Mouse (Mus musculus) kidney, adult 10 weeks (tissue): ENCODE measurements around the gene Hdgfl3. TPM values are rescaled to one million over a fixed set of nuclear protein-coding genes. Genes with fewer than 3 reads are reported as not detected.

Experiments
- polyA plus RNA-seq: library from polyadenylated mRNA; stranded (reverse); fragments of 350-450 nt; fragmentation: Illumina TruSeq; extraction: RNeasy Lipid Tissue Mini Kit (QIAGEN cat#74804); gene quantifications from one replicate; pipeline ENCODE4 v1.2.3, GENCODE M21; 2014; ENCODE audit warnings: low read depth, low replicate concordance

Gene Hdgfl3
- 15.6 TPM for polyA plus RNA-seq

GRCm38 (mm10) chr7:81934267-81934745, at the start of gene Hdgfl3:
TSS of gene Hdgfl3 (minus strand) at chr7:81934473.

DNA sequence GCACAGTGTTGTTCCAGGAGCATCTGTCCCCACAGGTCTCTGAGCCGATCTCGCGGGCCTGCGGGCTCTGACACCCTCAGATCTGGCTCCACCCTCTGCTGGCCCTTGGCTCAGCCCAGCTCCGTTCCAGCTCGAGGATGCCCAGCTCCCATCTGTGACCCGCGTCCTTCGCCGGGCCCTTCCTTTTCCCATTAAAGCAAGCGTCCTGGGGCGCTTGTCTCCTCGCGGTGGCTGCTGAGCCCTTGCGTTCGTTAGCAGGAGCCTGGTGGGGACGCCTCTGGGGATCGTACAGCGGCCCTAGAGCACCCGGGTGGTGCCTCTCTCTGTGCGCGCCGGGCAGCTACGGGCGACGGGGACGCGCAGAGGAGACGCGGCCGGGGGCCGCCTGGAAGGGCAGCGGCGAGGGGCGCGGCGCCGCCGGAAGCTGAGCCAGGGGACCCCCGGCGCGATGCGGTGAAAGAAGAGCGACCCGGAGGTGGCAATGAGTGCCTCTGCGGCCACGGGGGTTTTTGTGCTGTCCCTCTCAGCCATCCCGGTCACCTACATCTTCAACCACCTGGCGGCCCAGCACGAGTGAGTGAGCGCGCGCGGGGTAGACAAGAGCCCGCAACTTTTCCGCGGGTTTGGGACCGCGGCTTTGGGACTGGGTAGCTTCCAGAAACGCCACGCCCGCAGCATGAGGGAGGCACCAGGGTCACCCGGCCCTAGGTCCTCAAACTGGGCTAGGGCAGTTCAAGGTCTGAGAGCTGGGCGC, 75.1 kb downstream of the Hdgfl3 start, which contains the start of gene Tm6sf1:
Tm6sf1 (plus strand) TSS at position 34 of the 754 bp plus-strand sequence.

GRCm38 (mm10) chr7:81855694-81856093, 78.6 kb downstream of the Hdgfl3 start, which contains the start of gene Gm10160:
TSS of gene Gm10160 (minus strand) at chr7:81855794.

Other genes starting within 250 kb of the Hdgfl3 start
- gene Homer2, start 226.9 kb downstream of the Hdgfl3 start, polyA plus RNA-seq = 0.36 TPM
- 203 TPM for gene Ramac, start 171.5 kb downstream of the Hdgfl3 start, polyA plus RNA-seq
- gene 3110040N11Rik, start 145.0 kb downstream of the Hdgfl3 start, polyA plus RNA-seq = 9.2 TPM
- gene Btbd1, start 105.0 kb downstream of the Hdgfl3 start, polyA plus RNA-seq = 222 TPM
- gene Gm10160, start 78.7 kb downstream of the Hdgfl3 start, polyA plus RNA-seq = not detected
- gene Tm6sf1, start 75.5 kb downstream of the Hdgfl3 start, polyA plus RNA-seq = 9.7 TPM
- gene Bnc1, start 57.8 kb upstream of the Hdgfl3 start, polyA plus RNA-seq = not detected
- 0.77 TPM for gene Sh3gl3, start 239.4 kb upstream of the Hdgfl3 start, polyA plus RNA-seq